Mouse (Mus musculus): ENCODE measurements around the gene Rpl7a.

The Rpl7a gene

DNA sequence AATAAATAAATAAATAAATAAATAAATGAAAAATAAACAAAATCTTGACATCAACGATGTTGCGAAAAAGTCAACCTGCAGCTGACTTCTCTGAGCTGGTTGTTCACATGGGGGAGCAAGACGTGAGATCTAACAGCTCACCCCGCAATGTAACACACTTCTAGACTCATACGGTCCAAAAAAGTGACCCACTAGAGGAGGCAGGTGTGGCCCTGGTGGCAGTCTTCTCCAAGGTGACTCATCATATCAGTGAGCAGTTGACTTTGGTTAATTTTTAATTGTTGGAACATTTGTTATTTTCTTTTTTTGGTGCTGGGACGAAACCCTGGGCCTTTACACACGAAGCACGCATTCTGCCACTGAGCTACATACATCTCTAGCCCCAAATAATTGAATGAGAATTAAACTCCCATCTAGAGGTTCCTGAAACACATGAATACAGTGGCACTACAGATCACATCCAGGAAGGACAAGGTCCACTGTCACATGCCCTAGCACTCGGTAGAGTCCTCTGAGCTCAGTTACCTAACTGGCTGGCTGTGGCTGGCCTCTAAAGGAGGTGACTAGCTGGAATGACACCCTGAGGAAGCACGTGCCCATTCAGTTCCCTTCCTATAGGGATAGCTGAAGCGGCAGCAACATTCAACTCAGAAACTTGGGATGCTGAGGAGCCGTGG, 46.4 kb downstream of the Rpl7a start:
- DNase-seq, result no peak

DNA sequence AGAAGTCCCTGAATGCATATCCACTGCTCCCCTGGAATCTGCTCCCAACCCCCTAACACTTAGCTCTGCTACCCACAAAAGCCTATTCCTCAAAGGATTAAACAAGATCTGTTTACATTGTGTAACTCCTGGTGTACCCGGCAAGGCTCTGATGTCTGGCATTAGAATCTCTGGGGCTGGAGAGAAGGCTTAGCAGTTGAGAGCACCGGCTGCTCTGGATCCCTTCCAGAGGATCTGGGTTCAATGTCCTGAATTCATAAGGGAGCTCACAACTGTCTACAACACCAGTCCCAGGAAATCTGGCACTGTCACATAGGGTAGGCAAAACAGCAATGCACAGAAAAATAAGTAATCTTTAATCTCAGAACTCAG, 46.9 kb downstream of the Rpl7a start:
- DNase-seq, result no peak

DNA sequence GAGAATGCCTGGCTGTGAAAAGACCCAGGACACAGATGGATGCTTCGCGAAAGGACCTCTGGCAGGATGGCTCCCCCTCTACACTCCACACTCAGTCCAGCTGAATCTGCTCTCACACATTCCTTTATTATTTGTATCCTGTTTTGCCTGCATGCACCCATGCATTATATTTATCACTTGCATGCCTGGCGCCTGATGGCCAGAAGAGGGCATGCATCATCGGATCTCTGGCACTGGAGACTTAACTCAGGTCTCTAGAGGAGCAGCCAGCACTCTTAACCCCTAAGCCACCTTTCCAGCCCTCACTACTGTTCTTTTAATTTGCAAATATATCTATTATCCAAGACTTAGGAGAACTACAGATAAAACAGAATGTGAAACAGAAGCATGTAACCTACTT, 50.2 kb downstream of the Rpl7a start:
- DNase-seq, result peak; percentile 9

Data from lung, postnatal 36 days (tissue).